Mouse (Mus musculus): Measurements from ENCODE around the gene Espnl. TPM values are rescaled to one million over a fixed set of nuclear protein-coding genes. Genes with fewer than 3 reads are reported as not detected.

Gene Espnl
- polyA plus RNA-seq, 1 experiment from 2014 or later, result not detected

DNA sequence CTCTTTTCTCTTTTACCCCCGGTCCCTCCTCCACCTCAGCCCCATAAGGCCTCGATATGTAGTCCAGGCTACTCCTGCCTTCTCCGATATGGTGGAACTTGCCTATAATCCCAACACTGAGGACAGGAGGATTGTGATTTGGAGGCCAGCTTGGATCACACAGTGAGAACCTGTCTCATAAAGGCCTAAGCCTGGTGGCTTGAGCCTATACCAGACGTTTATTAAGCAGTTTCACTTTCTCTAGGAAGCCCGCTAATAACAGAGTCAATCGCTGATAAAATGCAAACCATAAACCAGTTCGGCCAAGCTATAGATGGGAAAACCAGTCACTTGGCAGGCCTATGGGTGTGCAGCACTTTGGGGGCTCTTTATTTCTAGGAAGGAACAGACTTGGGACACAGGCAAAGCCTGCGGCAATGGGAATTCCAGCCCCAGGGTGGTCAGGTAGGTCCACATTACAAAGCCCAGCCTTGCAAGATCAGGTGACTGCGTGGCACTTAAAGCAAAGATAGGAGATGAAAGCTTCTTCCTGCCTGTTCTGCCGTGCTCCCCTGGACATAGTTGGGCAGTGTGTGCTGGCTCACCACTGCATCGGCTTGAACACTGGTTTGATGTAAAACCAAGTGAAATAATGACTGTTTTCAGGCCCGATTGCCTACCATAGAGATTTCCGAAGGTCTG lies 22.7 kb upstream of the Espnl start:
- no peak for DNase-seq (ENCODE audit: low spot score)
- Histone ChIP-seq H3K27me3 (ENCODE audit: low read depth, poor library complexity, severe bottlenecking) (no peaks in the 10 kb centered on the region), H3K4me3 (peak overlapping the region; percentile 96), H3K27ac (replicated peaks) (no peak overlapping the region), H3K4me1 (peaks cover 14% of the 10 kb centered on the region), H3K9me3 (replicated peaks) (no peaks in the 10 kb centered on the region), H3K36me3 (peaks cover 24% of the 10 kb centered on the region)
- WGBS, result 88% methylated on average over 13 of the region's 13 CpGs

DNA sequence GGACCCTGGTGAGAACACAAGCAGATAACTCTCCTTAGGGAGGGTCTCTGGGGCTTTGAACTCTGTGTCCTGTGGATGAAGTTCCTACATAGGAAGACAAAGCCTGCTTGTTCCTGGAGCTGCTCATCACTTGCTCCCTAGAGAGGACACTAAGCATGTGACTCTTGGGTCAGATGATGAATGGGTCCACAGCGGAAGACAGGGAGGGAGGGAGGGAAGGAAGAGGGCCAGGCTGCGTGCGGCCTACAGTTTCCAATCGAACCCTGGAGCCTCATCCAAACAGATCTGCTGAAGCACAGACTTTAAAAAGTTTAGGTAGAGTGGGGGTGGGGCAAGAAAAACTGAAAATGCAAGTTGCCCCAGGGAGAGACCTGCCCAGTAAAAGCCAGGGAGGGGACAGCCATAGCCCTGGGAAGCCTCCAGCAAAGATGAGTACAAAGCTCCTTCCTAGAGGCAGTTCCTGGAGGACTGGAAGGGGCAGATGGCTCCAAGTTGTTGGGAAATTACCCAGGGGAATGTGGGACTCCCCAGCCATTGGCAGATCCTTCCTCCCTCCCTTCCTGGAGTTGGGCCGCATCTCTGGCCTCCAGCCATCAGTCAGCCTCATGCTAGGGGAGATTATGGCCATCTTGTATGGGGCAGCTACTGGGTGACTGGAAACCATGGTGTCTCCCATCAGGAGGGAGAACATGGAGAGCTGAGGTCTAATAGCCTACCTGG lies 22.0 kb upstream of the Espnl start:
- peaks cover 14% of the 10 kb centered on the region for H3K4me1 ChIP-seq
- DNase-seq (ENCODE audit: low spot score), result no peak
- H3K36me3 ChIP-seq, result peaks cover 25% of the 10 kb centered on the region
- no peak overlapping the region for H3K4me3 ChIP-seq
- no peaks in the 10 kb centered on the region for H3K27me3 ChIP-seq (ENCODE audit: low read depth, poor library complexity, severe bottlenecking)
- 87% methylated on average over 5 of the region's 5 CpGs for WGBS
- H3K9me3 ChIP-seq (replicated peaks), result no peaks in the 10 kb centered on the region
- no peak overlapping the region for H3K27ac ChIP-seq (replicated peaks)

- Histone ChIP-seq H3K27me3 (ENCODE audit: low read depth, poor library complexity, severe bottlenecking) (no peaks in the 10 kb centered on the region), H3K36me3 (peaks cover 36% of the 10 kb centered on the region), H3K9me3 (replicated peaks) (no peaks in the 10 kb centered on the region), H3K27ac (replicated peaks) (no peak overlapping the region), H3K4me3 (no peak overlapping the region), H3K4me1 (peaks cover 14% of the 10 kb centered on the region)
- 91% methylated on average over 3 of the region's 3 CpGs for WGBS
- no peak for DNase-seq (ENCODE audit: low spot score)
These were observed 20.5 kb upstream of the Espnl start for GRCm38 (mm10) chr1:91301206-91301920.

- 82% methylated on average over 3 of the region's 3 CpGs for WGBS
These were observed 19.9 kb upstream of the Espnl start for GRCm38 (mm10) chr1:91302021-91302420.

GRCm38 (mm10) chr1:91304621-91305020 lies 17.3 kb upstream of the Espnl start:
- no peak for DNase-seq (ENCODE audit: low spot score)
- Histone ChIP-seq H3K27me3 (ENCODE audit: low read depth, poor library complexity, severe bottlenecking) (no peaks in the 10 kb centered on the region), H3K9me3 (replicated peaks) (no peaks in the 10 kb centered on the region), H3K4me3 (no peak overlapping the region), H3K36me3 (peaks cover 63% of the 10 kb centered on the region), H3K4me1 (no peaks in the 10 kb centered on the region), H3K27ac (replicated peaks) (no peak overlapping the region)
- WGBS, result 92% methylated on average over 4 of the region's 4 CpGs

More at GRCm38 (mm10) chr1:91302021-91302420, 19.9 kb upstream of the Espnl start:
- Histone ChIP-seq H3K9me3 (replicated peaks) (no peaks in the 10 kb centered on the region), H3K36me3 (peaks cover 40% of the 10 kb centered on the region), H3K27ac (replicated peaks) (no peak overlapping the region), H3K4me3 (no peak overlapping the region), H3K27me3 (ENCODE audit: low read depth, poor library complexity, severe bottlenecking) (no peaks in the 10 kb centered on the region), H3K4me1 (peaks cover 14% of the 10 kb centered on the region)
- DNase-seq (ENCODE audit: low spot score), result no peak

DNA sequence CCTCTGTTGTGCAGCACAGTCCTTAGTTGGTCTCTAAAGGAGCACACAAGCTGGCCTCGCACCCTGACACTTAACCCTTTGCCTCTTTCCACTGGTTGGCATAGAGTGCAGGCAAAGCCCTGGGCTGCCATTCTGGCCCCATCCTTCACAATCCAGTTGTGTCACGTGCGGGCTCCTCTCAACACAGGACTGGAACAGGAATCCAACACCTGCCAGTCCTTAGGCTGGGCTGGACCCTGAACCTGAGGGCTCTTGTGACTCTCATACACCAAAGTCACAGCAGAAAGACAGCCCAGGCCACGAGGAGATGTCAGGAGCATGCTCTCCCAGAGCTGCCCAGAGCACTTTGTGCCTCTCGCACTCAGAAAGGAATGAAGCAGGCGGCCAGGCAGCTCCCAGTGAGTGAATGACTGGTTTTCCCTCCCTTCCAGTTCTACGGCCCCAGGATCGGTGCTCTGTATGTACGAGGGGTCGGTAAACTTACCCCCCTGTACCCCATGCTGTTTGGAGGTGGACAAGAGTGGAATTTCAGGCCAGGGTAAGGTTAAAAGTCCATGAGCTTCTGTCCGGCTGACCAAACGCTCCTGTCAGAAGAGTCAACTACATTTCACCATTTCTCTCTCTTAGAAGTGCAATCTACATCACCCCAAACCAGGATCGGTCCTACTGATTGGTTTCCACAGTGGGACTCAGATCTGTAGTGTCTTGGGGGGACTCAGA lies 12.3 kb upstream of the Espnl start:
- H3K4me1 ChIP-seq, result peaks cover 12% of the 10 kb centered on the region
- DNase-seq (ENCODE audit: low spot score), result no peak
- peaks cover 74% of the 10 kb centered on the region for H3K36me3 ChIP-seq
- no peaks in the 10 kb centered on the region for H3K27me3 ChIP-seq (ENCODE audit: low read depth, poor library complexity, severe bottlenecking)
- 90% methylated on average over 13 of the region's 13 CpGs for WGBS
- H3K27ac ChIP-seq (replicated peaks), result no peak overlapping the region
- no peak overlapping the region for H3K4me3 ChIP-seq
- H3K9me3 ChIP-seq (replicated peaks), result no peaks in the 10 kb centered on the region

DNA sequence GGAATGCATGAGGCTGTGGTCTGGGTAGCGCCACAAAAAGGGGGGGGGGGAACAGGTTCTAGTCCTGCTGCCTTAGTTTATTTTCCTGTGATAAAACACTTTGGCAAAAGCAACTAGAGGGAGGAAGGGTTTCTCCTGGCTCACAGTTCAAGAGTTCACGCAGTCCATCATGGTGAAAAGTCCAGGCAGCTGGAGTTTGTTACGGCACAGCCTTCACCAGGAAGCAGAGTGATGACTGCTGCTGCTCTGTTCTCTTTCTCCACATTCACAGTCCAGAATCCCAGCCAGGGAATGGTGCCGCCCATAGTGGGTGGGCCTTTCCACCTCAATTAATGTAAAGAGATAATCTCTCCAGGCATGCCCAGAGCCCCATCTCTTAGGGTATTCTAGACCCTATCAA lies 9.6 kb upstream of the Espnl start:
- 94% methylated on average over 4 of the region's 4 CpGs for WGBS
- no peaks in the 10 kb centered on the region for H3K9me3 ChIP-seq (replicated peaks)
- H3K36me3 ChIP-seq, result peaks cover 55% of the 10 kb centered on the region
- H3K27ac ChIP-seq (replicated peaks), result no peak overlapping the region
- no peak overlapping the region for H3K4me3 ChIP-seq
- DNase-seq (ENCODE audit: low spot score), result no peak
- H3K4me1 ChIP-seq, result peaks cover 12% of the 10 kb centered on the region
- no peaks in the 10 kb centered on the region for H3K27me3 ChIP-seq (ENCODE audit: low read depth, poor library complexity, severe bottlenecking)

DNA sequence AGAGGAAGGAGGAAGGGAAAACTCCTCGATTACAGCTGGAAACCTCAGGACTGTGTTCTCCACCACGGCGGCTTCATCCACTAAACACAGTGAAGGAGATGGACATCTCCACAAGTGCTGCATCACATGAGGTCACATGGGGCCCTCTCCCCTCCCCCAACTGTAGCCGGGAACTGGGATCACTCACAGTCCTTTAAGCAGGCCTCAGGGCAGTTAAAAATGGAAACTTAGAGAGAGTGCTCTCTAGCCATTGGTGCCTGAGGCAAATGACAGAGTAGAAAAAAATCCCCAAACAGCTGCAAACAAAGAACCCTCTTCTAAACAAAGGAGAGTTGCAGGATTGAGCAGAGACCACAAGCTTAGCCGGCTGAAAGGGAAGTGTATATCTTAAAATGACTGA lies 8.6 kb upstream of the Espnl start:
- peak; percentile 41 for DNase-seq (ENCODE audit: low spot score)
- Histone ChIP-seq H3K4me3 (no peak overlapping the region), H3K27me3 (ENCODE audit: low read depth, poor library complexity, severe bottlenecking) (no peaks in the 10 kb centered on the region), H3K9me3 (replicated peaks) (no peaks in the 10 kb centered on the region), H3K27ac (replicated peaks) (peak overlapping the region; percentile 73), H3K36me3 (peaks cover 48% of the 10 kb centered on the region), H3K4me1 (peaks cover 12% of the 10 kb centered on the region)
- WGBS, result 59% methylated on average over 5 of the region's 5 CpGs

- peaks cover 12% of the 10 kb centered on the region for H3K4me1 ChIP-seq
These were observed 4.2 kb upstream of the Espnl start for GRCm38 (mm10) chr1:91317656-91318055.

GRCm38 (mm10) chr1:91324646-91325045 lies 2.8 kb downstream of the Espnl start:
- Histone ChIP-seq H3K36me3 (no peaks in the 10 kb centered on the region), H3K27ac (replicated peaks) (no peak overlapping the region), H3K4me1 (peaks cover 7% of the 10 kb centered on the region; the same call in 1 of the 2 replicates), H3K9me3 (replicated peaks) (no peaks in the 10 kb centered on the region), H3K4me3 (no peak overlapping the region), H3K27me3 (ENCODE audit: low read depth, poor library complexity, severe bottlenecking) (no peaks in the 10 kb centered on the region)
- DNase-seq (ENCODE audit: low spot score), result no peak
- 81% methylated on average over 2 of the region's 2 CpGs for WGBS

More at GRCm38 (mm10) chr1:91317656-91318055, 4.2 kb upstream of the Espnl start:
- Histone ChIP-seq H3K27ac (replicated peaks) (no peak overlapping the region), H3K9me3 (replicated peaks) (no peaks in the 10 kb centered on the region), H3K4me3 (no peak overlapping the region), H3K36me3 (peaks cover 6% of the 10 kb centered on the region; the same call in 1 of the 2 replicates), H3K27me3 (ENCODE audit: low read depth, poor library complexity, severe bottlenecking) (no peaks in the 10 kb centered on the region)
- DNase-seq (ENCODE audit: low spot score), result no peak
- 84% methylated on average over 6 of the region's 6 CpGs for WGBS

GRCm38 (mm10) chr1:91325488-91326042 lies 3.7 kb downstream of the Espnl start:
- Histone ChIP-seq H3K4me3 (no peak overlapping the region), H3K27me3 (ENCODE audit: low read depth, poor library complexity, severe bottlenecking) (no peaks in the 10 kb centered on the region), H3K9me3 (replicated peaks) (no peaks in the 10 kb centered on the region), H3K36me3 (no peaks in the 10 kb centered on the region), H3K4me1 (peaks cover 7% of the 10 kb centered on the region; the same call in 1 of the 2 replicates), H3K27ac (replicated peaks) (no peak overlapping the region)
- 78% methylated on average over 4 of the region's 4 CpGs for WGBS
- DNase-seq (ENCODE audit: low spot score), result no peak

DNA sequence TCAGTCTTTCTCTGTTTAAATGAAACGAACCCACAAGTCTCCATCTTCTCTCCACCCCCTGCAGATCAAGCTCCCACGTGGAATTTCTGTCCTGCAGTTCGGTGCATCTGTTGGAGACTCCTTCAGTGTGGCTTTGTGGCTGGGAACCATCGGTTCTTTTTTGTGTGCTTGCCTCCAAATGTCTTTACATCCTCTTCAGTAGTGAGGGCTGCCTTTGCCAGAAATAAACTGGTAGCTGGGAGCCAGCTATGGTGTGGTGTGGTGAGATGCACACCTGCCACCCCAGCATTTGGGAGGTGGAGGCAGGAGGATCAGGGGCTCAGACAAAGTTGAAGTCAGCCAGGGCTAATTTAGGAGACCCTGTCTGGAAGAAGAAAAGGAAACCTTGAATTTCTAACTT lies 10.2 kb downstream of the Espnl start:
- no peaks in the 10 kb centered on the region for H3K9me3 ChIP-seq (replicated peaks)
- 63% methylated on average over 4 of the region's 4 CpGs for WGBS
- no peaks in the 10 kb centered on the region for H3K36me3 ChIP-seq
- H3K4me1 ChIP-seq, result no peaks in the 10 kb centered on the region
- H3K27me3 ChIP-seq (ENCODE audit: low read depth, poor library complexity, severe bottlenecking), result no peaks in the 10 kb centered on the region
- no peak overlapping the region for H3K4me3 ChIP-seq
- no peak overlapping the region for H3K27ac ChIP-seq (replicated peaks)
- no peak for DNase-seq (ENCODE audit: low spot score)
